Mouse (Mus musculus) T-helper 2 cell (primary cell): ENCODE measurements around the gene Tmem239.
"Not testable (repeated sequence)": the region's sequence is repeated elsewhere in the genome, so short reads cannot be mapped to it uniquely, and the experiment has no call there.

Experiments
- in situ Hi-C: fragments of 300-600 bp; cut with MboI, MseI; formaldehyde crosslinking; loops from one replicate; pipeline ENCODE4 v1.15.1; 2025; ENCODE audit warnings: high pct_unique_total_duplicates

Tmem239 gene

GRCm38 (mm10) chr2:130406178-130406577 is at the start of gene Tmem239:
Tmem239 (plus strand) TSS chr2:130406478.
- in situ Hi-C loops: loop anchor here (5.0 kb wide), 1 partner anchor 114 kb away; no protein-coding TSS in a partner anchor

GRCm38 (mm10) chr2:130357551-130357950 is 48.7 kb upstream of the Tmem239 start:
- in situ Hi-C loops: no loop called here

- in situ Hi-C loops: no loop called here
Observed at GRCm38 (mm10) chr2:130358852-130359251, 47.4 kb upstream of the Tmem239 start.

GRCm38 (mm10) chr2:130362511-130363026 is 43.7 kb upstream of the Tmem239 start:
- in situ Hi-C loops: no loop called here

GRCm38 (mm10) chr2:130365211-130366094 is 40.8 kb upstream of the Tmem239 start:
- in situ Hi-C loops: no loop called here

GRCm38 (mm10) chr2:130367386-130367785 is 38.9 kb upstream of the Tmem239 start:
- in situ Hi-C loops: no loop called here

- in situ Hi-C loops: not testable (repeated sequence)
Observed at GRCm38 (mm10) chr2:130373026-130373425, 33.3 kb upstream of the Tmem239 start.

- in situ Hi-C loops: no loop called here
Observed at GRCm38 (mm10) chr2:130374951-130375350, 31.3 kb upstream of the Tmem239 start.

- in situ Hi-C loops: no loop called here
Observed at GRCm38 (mm10) chr2:130383205-130383604, 23.1 kb upstream of the Tmem239 start.

- in situ Hi-C loops: no loop called here
Observed at GRCm38 (mm10) chr2:130383895-130384294, 22.4 kb upstream of the Tmem239 start.

- in situ Hi-C loops: no loop called here
Observed at GRCm38 (mm10) chr2:130386212-130386611, 20.1 kb upstream of the Tmem239 start.

- in situ Hi-C loops: no loop called here
Observed at GRCm38 (mm10) chr2:130388796-130389195, 17.5 kb upstream of the Tmem239 start.

GRCm38 (mm10) chr2:130390993-130391625 is 15.2 kb upstream of the Tmem239 start:
- in situ Hi-C loops: no loop called here

- in situ Hi-C loops: no loop called here
Observed at GRCm38 (mm10) chr2:130392836-130393235, 13.4 kb upstream of the Tmem239 start.

GRCm38 (mm10) chr2:130395696-130396095 is 10.6 kb upstream of the Tmem239 start:
- in situ Hi-C loops: no loop called here

GRCm38 (mm10) chr2:130397186-130397985 is 8.9 kb upstream of the Tmem239 start, which contains the start of gene Cpxm1:
Cpxm1 (minus strand) TSS chr2:130397574.
- in situ Hi-C loops: no loop called here

GRCm38 (mm10) chr2:130398091-130398490 is 8.2 kb upstream of the Tmem239 start:
- in situ Hi-C loops: no loop called here

GRCm38 (mm10) chr2:130400046-130400445 is 6.2 kb upstream of the Tmem239 start:
- in situ Hi-C loops: no loop called here

- in situ Hi-C loops: no loop called here
Observed at GRCm38 (mm10) chr2:130401891-130402290, 4.4 kb upstream of the Tmem239 start.

- in situ Hi-C loops: loop anchor here (5.0 kb wide), 1 partner anchor 113 kb away; no protein-coding TSS in a partner anchor
Observed at GRCm38 (mm10) chr2:130404939-130405338, 1.3 kb upstream of the Tmem239 start, which contains the start of the genes Gm28372 and 1700020A23Rik. Gm28372 (plus strand) TSS chr2:130405239. 1700020A23Rik (plus strand) TSS chr2:130405259.

- in situ Hi-C loops: loop anchor here (5.0 kb wide), 1 partner anchor 116 kb away; no protein-coding TSS in a partner anchor
Observed at GRCm38 (mm10) chr2:130408194-130408593, 1.9 kb downstream of the Tmem239 start.
